ENCODE assay signal across 11 mouse cellular contexts in the genomic region with DNA sequence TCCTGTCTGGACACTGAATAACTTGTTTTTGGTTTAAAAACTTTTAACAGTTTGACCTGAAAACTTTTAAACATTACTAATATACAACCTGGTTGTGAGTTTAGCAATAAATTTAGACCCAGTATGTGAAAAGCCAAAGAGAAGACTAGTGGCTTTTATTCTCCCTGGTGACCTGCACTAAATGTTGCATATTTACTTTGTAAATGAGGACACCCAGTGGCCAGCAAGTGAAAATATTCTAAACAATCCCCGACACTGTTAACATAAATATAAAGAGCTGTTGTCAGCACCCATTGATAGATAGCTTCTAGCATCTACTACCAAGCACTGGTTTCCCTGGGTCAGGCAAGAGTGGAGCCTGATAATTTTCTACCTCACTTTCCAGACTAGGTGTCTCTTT.
DNase-seq lines count a peak whose midpoint lies in the region; ATAC-seq lines count a peak whose summit lies in the region.
"Had no signal": no experiment of that assay in that cellular context is flagged by ENCODE, and none has a peak within 500 bp of the region (broad histone marks: within the 10 kb centered on the region; RNA-seq: fewer than 3 reads in every experiment).

No protein-coding gene starts in this region.

- no peak for DNase-seq in heart, postnatal 36 days
- DNase-seq in retina, embryonic 14.5 days (ENCODE audit: low spot score): peak; percentile 35
- DNase-seq in adrenal gland, postnatal 10 days: no peak
- DNase-seq in T-cell, adult 2 months (ENCODE audit: low spot score): no peak
- DNase-seq: kidney, postnatal 4 days; thymus, postnatal 4 days had no signal

- no peak overlapping the region for H3K27ac ChIP-seq in heart, embryonic 15.5 days
- no peak overlapping the region for H3K27ac ChIP-seq in midbrain, embryonic 13.5 days
- no peak overlapping the region for H3K27ac ChIP-seq in midbrain, embryonic 15.5 days

- no peak overlapping the region for H3K4me2 ChIP-seq in heart, embryonic 15.5 days
- H3K4me2 ChIP-seq in midbrain, embryonic 13.5 days (replicated peaks): no peak overlapping the region
- H3K4me2 ChIP-seq in midbrain, embryonic 15.5 days: no peak overlapping the region
- H3K4me2 ChIP-seq: heart, embryonic 12.5 days had no signal

- H3K4me1 ChIP-seq in heart, embryonic 15.5 days (replicated peaks): peaks cover 9% of the 10 kb centered on the region; the same call in 1 of the 2 replicates
- H3K4me1 ChIP-seq in midbrain, embryonic 13.5 days (replicated peaks): peaks cover 18% of the 10 kb centered on the region; the same call in 1 of the 2 replicates
- H3K4me1 ChIP-seq in midbrain, embryonic 15.5 days: 0 out of 2 replicates have a peak, but pooled peaks cover 2% of the 10 kb centered on the region

- no peak overlapping the region for H3K4me3 ChIP-seq in heart, embryonic 15.5 days
- no peak overlapping the region for H3K4me3 ChIP-seq in midbrain, embryonic 13.5 days (replicated peaks)
- no peak overlapping the region for H3K4me3 ChIP-seq in midbrain, embryonic 15.5 days
- H3K4me3 ChIP-seq: heart, embryonic 12.5 days had no signal

- H3K36me3 ChIP-seq in heart, embryonic 15.5 days: no peaks in the 10 kb centered on the region
- peaks cover 25% of the 10 kb centered on the region for H3K36me3 ChIP-seq in midbrain, embryonic 13.5 days
- no peaks in the 10 kb centered on the region for H3K36me3 ChIP-seq in midbrain, embryonic 15.5 days (replicated peaks)
- H3K36me3 ChIP-seq: heart, embryonic 12.5 days had no signal

- intact Hi-C loops in heart, postnatal 36 days (cut with DNase I): loop anchor here (5.0 kb wide), 3 partner anchors 50 to 756 kb away; no protein-coding TSS in a partner anchor

- peak; percentile 35; the same call in 1 of the 2 replicates for ATAC-seq in heart, embryonic 15.5 days (replicated peaks; ENCODE audit: insufficient number of reproducible peaks, insufficient read depth, low FRiP score, low read depth)
- 0 out of 2 replicates have a peak, but pooled peaks have one; percentile 24 for ATAC-seq in midbrain, embryonic 13.5 days
- ATAC-seq in midbrain, embryonic 15.5 days (replicated peaks): no peak
- peak; percentile 77 for ATAC-seq in common myeloid progenitor, adult 5-6 weeks (replicated peaks; ENCODE audit: low read depth, poor library complexity, severe bottlenecking)

- WGBS in heart, embryonic 15.5 days: 2% methylated on average over 1 of the region's 1 CpGs
- 9% methylated on average over 1 of the region's 1 CpGs for WGBS in midbrain, embryonic 13.5 days
- 18% methylated on average over 1 of the region's 1 CpGs for WGBS in midbrain, embryonic 15.5 days

- no peak overlapping the region for H3K9ac ChIP-seq in heart, embryonic 15.5 days
- no peak overlapping the region for H3K9ac ChIP-seq in midbrain, embryonic 13.5 days (replicated peaks)
- H3K9ac ChIP-seq in midbrain, embryonic 15.5 days: no peak overlapping the region
- H3K9ac ChIP-seq: heart, embryonic 12.5 days had no signal

- no peaks in the 10 kb centered on the region for H3K27me3 ChIP-seq in heart, embryonic 15.5 days
- H3K27me3 ChIP-seq in midbrain, embryonic 13.5 days: no peaks in the 10 kb centered on the region
- H3K27me3 ChIP-seq in midbrain, embryonic 15.5 days (replicated peaks): no peaks in the 10 kb centered on the region
- H3K27me3 ChIP-seq: heart, embryonic 12.5 days had no signal

- H3K9me3 ChIP-seq in heart, embryonic 15.5 days (replicated peaks): no peaks in the 10 kb centered on the region
- no peaks in the 10 kb centered on the region for H3K9me3 ChIP-seq in midbrain, embryonic 13.5 days
- H3K9me3 ChIP-seq in midbrain, embryonic 15.5 days: no peaks in the 10 kb centered on the region
- H3K9me3 ChIP-seq: heart, embryonic 12.5 days had no signal
